Mouse (Mus musculus): ENCODE data around the gene Ttc21a.
"Not testable (repeated sequence)": the region's sequence is repeated elsewhere in the genome, so short reads cannot be mapped to it uniquely, and the experiment has no call there.

Ttc21a gene

GRCm38 (mm10) chr9:119999636-120000035 lies 62.2 kb downstream of the Ttc21a start:
- no peak for DNase-seq (ENCODE audit: low spot score)

GRCm38 (mm10) chr9:120000761-120001160 lies 63.4 kb downstream of the Ttc21a start:
- no peak for DNase-seq (ENCODE audit: low spot score)

GRCm38 (mm10) chr9:120001945-120002725 lies 64.7 kb downstream of the Ttc21a start:
- DNase-seq (ENCODE audit: low spot score): peak; percentile 78

DNA sequence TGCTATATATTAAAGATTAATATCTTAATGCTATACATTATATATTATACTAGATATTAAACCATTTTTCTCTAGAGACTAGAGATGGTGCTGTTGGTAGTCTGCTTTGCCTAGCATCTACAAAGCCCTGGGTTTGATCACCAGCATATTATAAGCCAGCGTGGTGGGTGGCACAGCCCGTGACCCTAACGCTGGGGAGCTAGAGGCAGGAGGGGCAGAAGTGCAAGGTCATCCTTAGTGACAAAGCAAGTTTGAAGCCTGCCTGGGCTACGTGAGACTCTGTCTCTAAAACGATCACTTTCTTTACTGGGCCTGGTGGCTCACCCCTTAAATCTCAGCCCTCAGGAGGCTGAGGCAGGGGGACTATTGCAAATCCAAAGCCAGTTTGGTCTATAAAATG lies 65.5 kb downstream of the Ttc21a start:
- no peak for DNase-seq (ENCODE audit: low spot score)

DNA sequence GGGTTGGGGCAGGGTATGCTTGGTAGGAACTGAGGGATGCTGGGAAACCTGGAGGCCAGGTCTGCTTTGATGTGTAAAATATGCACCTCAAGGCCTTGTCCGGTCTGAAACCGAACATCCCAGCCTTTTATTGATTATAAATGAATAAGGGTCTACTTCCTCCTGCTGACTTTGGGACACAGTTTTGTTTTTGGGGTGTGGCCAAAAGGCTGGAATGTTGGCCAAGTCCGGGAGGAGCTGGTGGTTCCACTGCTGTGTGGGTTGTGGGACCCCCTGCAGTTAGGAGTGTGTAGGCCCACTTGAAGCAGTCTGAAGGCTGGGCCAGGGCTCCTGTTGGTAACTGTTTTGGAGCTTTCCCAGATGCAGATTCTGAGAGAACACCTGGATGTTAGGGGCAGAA lies 68.5 kb downstream of the Ttc21a start:
- DNase-seq (ENCODE audit: low spot score): no peak

- no peak for DNase-seq (ENCODE audit: low spot score)
Observed at GRCm38 (mm10) chr9:120007833-120008232, 70.4 kb downstream of the Ttc21a start.

DNA sequence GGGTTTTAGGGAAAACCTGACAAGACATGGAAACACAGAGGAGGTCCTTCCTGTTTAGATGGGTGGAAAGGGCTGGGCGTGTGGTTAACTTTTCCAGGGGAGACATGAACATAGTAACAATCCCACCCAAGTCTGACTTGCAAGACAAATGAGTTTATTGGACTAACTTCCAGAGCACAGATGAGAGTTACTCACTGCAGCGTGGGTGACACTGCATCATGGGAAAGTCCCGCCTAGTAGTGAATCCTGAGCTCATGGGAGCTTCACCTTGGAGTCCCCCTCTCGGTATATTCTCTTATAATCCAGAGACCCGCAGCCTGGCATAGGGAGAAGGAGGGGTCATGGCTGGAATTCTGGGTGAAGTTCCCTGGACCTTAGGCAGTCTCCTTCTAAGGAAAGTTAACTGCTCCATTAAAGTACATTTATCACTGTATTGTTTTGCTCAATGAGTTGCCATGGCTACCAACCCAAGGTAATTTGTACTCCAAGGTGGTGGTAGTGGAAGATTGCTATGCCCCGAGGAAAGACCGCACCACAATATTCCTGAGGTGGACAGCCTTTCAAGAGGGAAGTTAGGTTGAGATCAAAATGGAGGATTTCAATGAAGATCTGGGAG lies 71.9 kb downstream of the Ttc21a start:
- no peak for DNase-seq (ENCODE audit: low spot score)

DNA sequence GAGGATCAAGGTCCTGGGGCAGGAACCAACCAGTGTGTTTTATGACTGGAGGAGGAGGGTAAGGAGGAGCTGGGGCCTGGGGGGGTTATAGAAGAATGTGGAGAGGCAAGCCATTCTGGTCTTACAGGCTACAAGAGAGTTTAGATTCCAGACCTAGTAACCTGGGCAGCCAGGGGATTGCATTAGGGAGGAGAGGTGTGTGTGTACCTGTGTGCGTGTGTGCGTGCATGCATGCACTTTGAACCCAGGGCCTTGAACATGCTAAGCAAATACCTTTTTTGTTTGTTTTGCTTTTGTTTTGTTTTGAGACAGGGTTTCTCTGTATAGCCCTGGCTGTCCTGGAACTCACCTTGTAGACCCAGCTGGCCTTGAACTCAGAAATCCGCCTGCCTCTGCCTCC lies 72.5 kb downstream of the Ttc21a start:
- DNase-seq (ENCODE audit: low spot score): no peak

DNA sequence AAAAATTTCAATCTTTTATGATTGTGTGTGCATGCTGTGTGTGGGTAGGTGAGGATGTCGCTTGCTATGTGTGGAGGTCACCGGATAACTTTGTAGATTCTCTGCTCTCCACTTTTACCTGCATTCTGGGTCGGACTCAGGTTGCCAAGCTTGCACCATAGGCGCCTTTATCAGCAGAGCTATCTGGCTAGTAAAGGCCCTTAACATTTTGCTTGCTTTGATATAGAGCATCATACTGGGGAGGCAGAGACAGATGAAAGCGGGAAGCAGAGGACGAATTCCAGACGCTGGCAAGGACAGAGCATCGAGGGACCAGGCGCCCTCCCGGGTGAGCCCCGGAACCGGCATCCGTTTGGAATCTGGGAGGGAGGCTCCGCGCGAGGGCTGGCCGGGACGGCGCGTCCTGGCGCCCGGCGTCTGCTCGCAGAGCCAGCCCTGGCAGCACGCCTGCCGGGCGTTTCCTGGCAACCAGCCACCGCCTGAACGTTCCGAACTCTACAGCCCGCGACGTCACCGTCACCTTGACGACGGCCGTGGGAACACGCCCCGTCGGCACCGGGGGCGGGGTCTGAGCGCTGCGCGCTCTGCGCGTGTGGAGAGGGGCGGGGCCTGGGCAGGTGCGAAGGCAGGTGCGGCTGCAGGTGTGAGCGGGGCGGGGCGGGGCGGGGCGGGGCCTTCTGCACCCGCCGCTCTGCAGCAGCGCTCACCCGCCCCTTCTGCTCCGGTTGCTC lies 73.5 kb downstream of the Ttc21a start:
- DNase-seq (ENCODE audit: low spot score): peak; percentile 100

DNA sequence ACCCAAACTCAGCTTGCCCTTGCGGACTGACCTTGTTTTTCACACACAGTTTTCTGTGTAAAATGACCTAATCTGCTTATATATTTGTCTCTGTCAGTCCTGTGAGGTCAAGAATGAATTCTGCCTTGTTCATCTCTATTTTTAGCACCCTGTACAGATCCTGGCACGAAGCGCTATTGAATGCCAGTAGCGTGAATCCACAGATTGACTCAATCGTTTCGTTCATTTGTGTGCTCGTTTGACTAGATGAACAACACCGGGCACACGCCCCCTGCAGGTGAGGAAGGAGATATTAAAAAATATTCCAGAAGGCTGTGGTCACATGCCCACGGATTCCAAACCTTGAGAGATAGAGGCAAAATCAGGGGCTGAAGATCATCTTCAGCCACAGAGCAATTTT lies 74.1 kb downstream of the Ttc21a start:
- DNase-seq (ENCODE audit: low spot score): peak; percentile 71

GRCm38 (mm10) chr9:120012161-120012560 lies 74.8 kb downstream of the Ttc21a start:
- not testable (repeated sequence) for DNase-seq (ENCODE audit: low spot score)

- no peak for DNase-seq (ENCODE audit: low spot score)
Observed at GRCm38 (mm10) chr9:120012781-120013180, 75.4 kb downstream of the Ttc21a start.

DNA sequence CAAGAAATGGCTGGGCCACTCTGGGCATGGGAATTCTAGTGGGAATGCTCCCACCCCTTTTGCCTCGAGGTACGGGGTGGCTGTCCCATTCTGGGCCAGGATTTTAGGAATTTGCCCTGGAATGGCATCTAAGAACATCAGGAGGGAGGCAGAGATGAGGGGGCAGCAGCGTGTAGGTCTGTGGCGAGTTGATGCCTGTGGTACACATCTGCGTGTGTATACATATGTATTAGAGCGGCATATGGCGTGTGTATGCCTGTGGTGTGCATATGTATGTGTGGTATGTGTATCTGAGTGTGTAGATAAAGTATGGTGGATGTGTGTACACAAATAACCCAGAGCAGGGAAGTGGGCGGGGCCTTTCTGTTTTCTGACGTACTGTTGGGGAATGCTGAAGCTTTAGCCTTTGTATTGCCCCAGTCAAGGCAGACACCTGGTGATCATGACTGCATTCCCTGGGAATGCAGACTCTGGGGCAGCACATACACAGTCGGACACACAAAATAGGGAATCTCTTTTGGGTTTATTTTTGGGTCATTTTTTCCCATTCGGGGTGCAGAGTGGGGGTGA lies 75.9 kb downstream of the Ttc21a start:
- DNase-seq (ENCODE audit: low spot score): no peak

- DNase-seq (ENCODE audit: low spot score): no peak
Observed at GRCm38 (mm10) chr9:120014828-120015227, 77.4 kb downstream of the Ttc21a start.

DNA sequence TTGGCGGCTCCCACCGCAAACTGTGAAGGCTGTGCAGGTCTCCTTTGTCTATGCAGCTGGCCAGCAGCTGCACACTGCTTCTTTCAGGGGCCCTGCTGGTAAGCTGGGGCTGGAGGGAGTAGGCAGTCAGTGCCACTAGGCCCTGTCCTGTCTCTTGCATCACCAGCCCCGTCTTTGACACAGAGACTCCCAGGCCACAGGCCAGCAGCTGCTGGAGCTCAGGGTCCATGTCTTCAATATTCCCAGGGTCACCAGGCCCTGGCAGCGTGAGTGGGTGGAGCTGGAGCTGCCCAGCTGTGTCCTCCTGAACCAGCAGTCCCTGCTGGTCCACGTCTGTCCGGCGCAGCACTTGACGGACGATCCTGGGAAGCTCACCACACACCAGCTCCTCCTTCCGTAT lies 79.5 kb downstream of the Ttc21a start:
- no peak for DNase-seq (ENCODE audit: low spot score)
